Mouse (Mus musculus): Measurements from ENCODE around the gene Lmntd2. TPM values are rescaled to one million over a fixed set of nuclear protein-coding genes. Genes with fewer than 3 reads are reported as not detected.

Lmntd2 gene
- 0.59 TPM for polyA plus RNA-seq (2014; fragmentation: Illumina TruSeq; extraction: RNeasy Lipid Tissue Mini Kit (QIAGEN cat#74804); ENCODE audit: low replicate concordance)

GRCm38 (mm10) chr7:141213605-141214235 lies at the start of gene Lmntd2:
Gene Lmntd2, minus strand, starts transcription at chr7:141214080.

GRCm38 (mm10) chr7:141228279-141229067 lies 14.6 kb upstream of the Lmntd2 start, which contains the start of gene Phrf1:
Gene Phrf1, plus strand, starts transcription at chr7:141228784.

GRCm38 (mm10) chr7:141215101-141215879 lies 1.4 kb upstream of the Lmntd2 start, which contains the start of gene Rassf7:
Gene Rassf7, plus strand, starts transcription at chr7:141215860.

GRCm38 (mm10) chr7:141193948-141194347 lies 19.9 kb downstream of the Lmntd2 start, which contains the start of the genes Hras and Lrrc56:
Gene Hras, minus strand, starts transcription at chr7:141194005.
Gene Lrrc56, plus strand, starts transcription at chr7:141194157.

GRCm38 (mm10) chr7:141172116-141173006 lies 41.5 kb downstream of the Lmntd2 start, which contains the start of gene Rnh1:
Gene Rnh1, minus strand, starts transcription at chr7:141172857.

Other genes with a start within 250 kb of the Lmntd2 start
- 3.0 TPM for gene Ifitm1, start 246.9 kb downstream of the Lmntd2 start, polyA plus RNA-seq (2014; fragmentation: Illumina TruSeq; extraction: RNeasy Lipid Tissue Mini Kit (QIAGEN cat#74804); ENCODE audit: low replicate concordance)
- 4.3 TPM for gene Ifitm3, start 203.3 kb downstream of the Lmntd2 start, polyA plus RNA-seq (2014; fragmentation: Illumina TruSeq; extraction: RNeasy Lipid Tissue Mini Kit (QIAGEN cat#74804); ENCODE audit: low replicate concordance)
- gene Ifitm6, start 196.2 kb downstream of the Lmntd2 start, polyA plus RNA-seq (2014; fragmentation: Illumina TruSeq; extraction: RNeasy Lipid Tissue Mini Kit (QIAGEN cat#74804); ENCODE audit: low replicate concordance), result 5.2 TPM
- not detected for gene Gm17387, start 184.9 kb downstream of the Lmntd2 start, polyA plus RNA-seq (2014; fragmentation: Illumina TruSeq; extraction: RNeasy Lipid Tissue Mini Kit (QIAGEN cat#74804); ENCODE audit: low replicate concordance)
- gene B4galnt4, start 153.0 kb downstream of the Lmntd2 start, polyA plus RNA-seq (2014; fragmentation: Illumina TruSeq; extraction: RNeasy Lipid Tissue Mini Kit (QIAGEN cat#74804); ENCODE audit: low replicate concordance), result 0.45 TPM
- gene Pkp3, start 135.9 kb downstream of the Lmntd2 start, polyA plus RNA-seq (2014; fragmentation: Illumina TruSeq; extraction: RNeasy Lipid Tissue Mini Kit (QIAGEN cat#74804); ENCODE audit: low replicate concordance), result 0.74 TPM
- 1.6 TPM for gene Sigirr, start 113.5 kb downstream of the Lmntd2 start, polyA plus RNA-seq (2014; fragmentation: Illumina TruSeq; extraction: RNeasy Lipid Tissue Mini Kit (QIAGEN cat#74804); ENCODE audit: low replicate concordance)
- gene Ano9, start 96.3 kb downstream of the Lmntd2 start, polyA plus RNA-seq (2014; fragmentation: Illumina TruSeq; extraction: RNeasy Lipid Tissue Mini Kit (QIAGEN cat#74804); ENCODE audit: low replicate concordance), result 145 TPM
- 11.3 TPM for gene Ptdss2, start 91.7 kb downstream of the Lmntd2 start, polyA plus RNA-seq (2014; fragmentation: Illumina TruSeq; extraction: RNeasy Lipid Tissue Mini Kit (QIAGEN cat#74804); ENCODE audit: low replicate concordance)
- 1.9 TPM for gene Rnh1, start 41.2 kb downstream of the Lmntd2 start, polyA plus RNA-seq (2014; fragmentation: Illumina TruSeq; extraction: RNeasy Lipid Tissue Mini Kit (QIAGEN cat#74804); ENCODE audit: low replicate concordance)
- gene Hras, start 20.1 kb downstream of the Lmntd2 start, polyA plus RNA-seq (2014; fragmentation: Illumina TruSeq; extraction: RNeasy Lipid Tissue Mini Kit (QIAGEN cat#74804); ENCODE audit: low replicate concordance), result 2.0 TPM
- 0.56 TPM for gene Lrrc56, start 19.9 kb downstream of the Lmntd2 start, polyA plus RNA-seq (2014; fragmentation: Illumina TruSeq; extraction: RNeasy Lipid Tissue Mini Kit (QIAGEN cat#74804); ENCODE audit: low replicate concordance)
- 8.4 TPM for gene Rassf7, start 1.8 kb upstream of the Lmntd2 start, polyA plus RNA-seq (2014; fragmentation: Illumina TruSeq; extraction: RNeasy Lipid Tissue Mini Kit (QIAGEN cat#74804); ENCODE audit: low replicate concordance)
- gene Phrf1, start 14.7 kb upstream of the Lmntd2 start, polyA plus RNA-seq (2014; fragmentation: Illumina TruSeq; extraction: RNeasy Lipid Tissue Mini Kit (QIAGEN cat#74804); ENCODE audit: low replicate concordance), result 8.6 TPM
- gene Irf7, start 52.4 kb upstream of the Lmntd2 start, polyA plus RNA-seq (2014; fragmentation: Illumina TruSeq; extraction: RNeasy Lipid Tissue Mini Kit (QIAGEN cat#74804); ENCODE audit: low replicate concordance), result 97.9 TPM
- 150 TPM for gene Cdhr5, start 62.7 kb upstream of the Lmntd2 start, polyA plus RNA-seq (2014; fragmentation: Illumina TruSeq; extraction: RNeasy Lipid Tissue Mini Kit (QIAGEN cat#74804); ENCODE audit: low replicate concordance)
- 1.2 TPM for gene Sct, start 65.1 kb upstream of the Lmntd2 start, polyA plus RNA-seq (2014; fragmentation: Illumina TruSeq; extraction: RNeasy Lipid Tissue Mini Kit (QIAGEN cat#74804); ENCODE audit: low replicate concordance)
- not detected for gene Drd4, start 77.9 kb upstream of the Lmntd2 start, polyA plus RNA-seq (2014; fragmentation: Illumina TruSeq; extraction: RNeasy Lipid Tissue Mini Kit (QIAGEN cat#74804); ENCODE audit: low replicate concordance)
- 0.85 TPM for gene Deaf1, start 113.6 kb upstream of the Lmntd2 start, polyA plus RNA-seq (2014; fragmentation: Illumina TruSeq; extraction: RNeasy Lipid Tissue Mini Kit (QIAGEN cat#74804); ENCODE audit: low replicate concordance)
- gene Tmem80, start 113.7 kb upstream of the Lmntd2 start, polyA plus RNA-seq (2014; fragmentation: Illumina TruSeq; extraction: RNeasy Lipid Tissue Mini Kit (QIAGEN cat#74804); ENCODE audit: low replicate concordance), result 16.0 TPM
- 11.5 TPM for gene Eps8l2, start 124.8 kb upstream of the Lmntd2 start, polyA plus RNA-seq (2014; fragmentation: Illumina TruSeq; extraction: RNeasy Lipid Tissue Mini Kit (QIAGEN cat#74804); ENCODE audit: low replicate concordance)
- gene Taldo1, start 178.1 kb upstream of the Lmntd2 start, polyA plus RNA-seq (2014; fragmentation: Illumina TruSeq; extraction: RNeasy Lipid Tissue Mini Kit (QIAGEN cat#74804); ENCODE audit: low replicate concordance), result 17.9 TPM
- 3.3 TPM for gene Gatd1, start 200.1 kb upstream of the Lmntd2 start, polyA plus RNA-seq (2014; fragmentation: Illumina TruSeq; extraction: RNeasy Lipid Tissue Mini Kit (QIAGEN cat#74804); ENCODE audit: low replicate concordance)
- gene Cend1, start 215.4 kb upstream of the Lmntd2 start, polyA plus RNA-seq (2014; fragmentation: Illumina TruSeq; extraction: RNeasy Lipid Tissue Mini Kit (QIAGEN cat#74804); ENCODE audit: low replicate concordance), result not detected
- 3.3 TPM for gene Slc25a22, start 223.8 kb upstream of the Lmntd2 start, polyA plus RNA-seq (2014; fragmentation: Illumina TruSeq; extraction: RNeasy Lipid Tissue Mini Kit (QIAGEN cat#74804); ENCODE audit: low replicate concordance)
- 0.19 TPM for gene Pidd1, start 229.9 kb upstream of the Lmntd2 start, polyA plus RNA-seq (2014; fragmentation: Illumina TruSeq; extraction: RNeasy Lipid Tissue Mini Kit (QIAGEN cat#74804); ENCODE audit: low replicate concordance)
- 8.8 TPM for gene Rplp2, start 233.3 kb upstream of the Lmntd2 start, polyA plus RNA-seq (2014; fragmentation: Illumina TruSeq; extraction: RNeasy Lipid Tissue Mini Kit (QIAGEN cat#74804); ENCODE audit: low replicate concordance)
- 2.3 TPM for gene Pnpla2, start 241.1 kb upstream of the Lmntd2 start, polyA plus RNA-seq (2014; fragmentation: Illumina TruSeq; extraction: RNeasy Lipid Tissue Mini Kit (QIAGEN cat#74804); ENCODE audit: low replicate concordance)
- gene Cracr2b, start 247.0 kb upstream of the Lmntd2 start, polyA plus RNA-seq (2014; fragmentation: Illumina TruSeq; extraction: RNeasy Lipid Tissue Mini Kit (QIAGEN cat#74804); ENCODE audit: low replicate concordance), result not detected

Data from small intestine, adult 10 weeks (tissue).